Mouse (Mus musculus): ENCODE data around the gene Cd200. TPM values are rescaled to one million over a fixed set of nuclear protein-coding genes. Genes with fewer than 3 reads are reported as not detected.

Gene Cd200
- polyA plus RNA-seq, 1 experiment from 2014 or later, result 0.47 TPM

DNA sequence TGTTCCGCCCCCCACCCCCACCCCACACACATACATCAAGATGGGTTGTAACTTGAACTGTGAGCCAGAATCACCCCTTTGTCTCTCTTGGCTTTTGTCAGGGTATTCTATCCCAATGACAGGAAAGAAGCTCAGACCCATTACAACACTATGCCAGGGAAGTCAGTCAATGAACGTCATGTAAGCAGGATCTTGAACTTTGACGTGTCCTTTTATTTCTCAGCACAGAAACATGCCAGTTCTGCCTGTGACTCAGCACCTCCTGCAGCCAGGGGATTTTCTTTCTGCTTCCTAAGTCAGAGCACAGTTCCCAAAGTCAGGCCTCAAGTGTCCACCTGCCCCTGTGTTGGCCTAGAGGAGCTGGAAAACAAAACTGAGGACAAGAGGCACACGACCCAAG is 31.5 kb downstream of the Cd200 start:
- no peaks in the 10 kb centered on the region for H3K27me3 ChIP-seq
- DNase-seq (ENCODE audit: low read depth, low spot score) (no peak), ATAC-seq (no peak)
- no peak for TF ChIP-seq CTCF (IDR thresholded peaks at IDR 0.05)
- CTCF ChIA-PET, result no interaction called here
- in situ Hi-C loops (cut with MboI; ENCODE audit: low pct_unique_long_range_greater_than_20kb), result no loop called here
- POLR2A ChIA-PET, result no interaction called here

DNA sequence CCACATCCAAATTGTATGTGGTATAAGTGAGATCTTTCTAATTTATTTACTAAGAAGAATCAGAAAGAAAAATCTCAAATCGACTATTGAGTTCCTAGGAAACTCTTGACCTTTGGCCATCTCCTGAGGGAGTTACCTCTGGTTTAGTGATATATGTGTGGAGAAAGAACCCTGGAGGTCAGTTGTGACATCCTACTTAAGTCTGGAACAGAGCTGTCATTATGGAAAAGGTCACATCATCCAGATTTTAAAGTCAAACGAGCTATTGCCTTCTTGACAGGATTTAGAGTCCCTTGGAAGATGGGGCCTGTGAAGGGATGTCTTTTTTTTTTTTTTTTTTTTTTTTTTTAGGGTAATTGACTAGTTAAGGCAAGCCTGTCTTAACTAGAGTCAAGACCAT is 32.0 kb downstream of the Cd200 start:
- in situ Hi-C loops (cut with MboI; ENCODE audit: low pct_unique_long_range_greater_than_20kb), result no loop called here
- ATAC-seq (no peak), DNase-seq (ENCODE audit: low read depth, low spot score) (no peak)
- TF ChIP-seq CTCF (IDR thresholded peaks at IDR 0.05), result no peak
- ChIA-PET CTCF (no interaction called here), POLR2A (interaction anchor here (0.6 kb wide), 1 partner anchor 646 kb away, joined by 4 read pairs; no protein-coding TSS in a partner anchor)
- H3K27me3 ChIP-seq, result no peaks in the 10 kb centered on the region

DNA sequence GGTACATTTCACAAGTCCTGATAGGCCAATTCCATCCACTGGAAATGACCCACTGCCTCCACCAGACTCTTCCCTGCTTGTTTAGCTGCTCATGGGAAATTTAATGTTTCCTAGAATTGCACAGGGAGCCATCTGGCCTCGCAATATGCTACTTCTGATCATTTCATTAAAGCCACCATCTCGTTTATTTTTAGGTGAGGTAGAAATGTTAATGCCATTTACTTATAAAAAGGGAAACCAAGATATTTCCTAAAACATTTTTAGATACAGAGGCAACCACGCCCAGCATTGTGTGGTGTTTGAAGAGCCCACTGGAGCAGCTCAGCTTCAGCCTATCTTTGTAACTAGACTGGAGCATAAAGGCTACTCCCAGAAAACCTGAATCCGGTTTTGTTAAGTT is 32.6 kb downstream of the Cd200 start:
- DNase-seq (ENCODE audit: low read depth, low spot score), result no peak
- in situ Hi-C loops (cut with MboI; ENCODE audit: low pct_unique_long_range_greater_than_20kb), result no loop called here

DNA sequence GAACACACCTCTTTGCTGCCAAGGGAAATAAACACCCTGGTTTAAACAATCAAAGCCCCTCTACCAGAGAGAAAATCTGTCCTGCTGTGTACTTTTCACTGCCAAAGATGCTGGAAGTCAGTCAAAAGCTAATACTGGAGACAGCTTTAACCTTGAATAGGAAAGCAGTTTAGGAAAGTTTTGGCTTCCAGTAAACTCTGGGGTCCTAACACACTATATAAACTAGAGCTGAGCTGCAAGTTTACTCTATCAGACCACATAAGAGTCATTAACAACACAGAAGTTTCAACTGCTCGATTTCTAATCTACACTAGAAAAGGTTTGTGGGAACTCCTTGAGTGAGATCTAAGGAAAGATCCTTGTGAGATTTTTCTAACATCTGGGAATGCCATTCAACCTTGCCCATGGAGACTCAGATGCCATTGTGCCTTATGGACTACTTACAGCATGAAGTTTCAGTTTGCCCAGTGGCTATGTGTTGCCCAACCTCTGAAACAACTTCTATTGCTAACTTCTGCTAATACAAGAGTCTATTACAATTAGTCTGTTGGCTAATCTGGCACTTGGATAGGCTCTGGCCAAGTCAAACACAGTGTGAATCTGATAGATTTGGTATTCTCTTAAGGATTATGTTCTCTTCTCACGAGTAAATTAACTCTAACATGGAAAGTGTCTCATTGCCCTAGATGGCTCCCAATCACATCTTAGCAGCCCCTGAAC is 33.2 kb downstream of the Cd200 start:
- ATAC-seq (no peak), DNase-seq (ENCODE audit: low read depth, low spot score) (no peak)
- no peaks in the 10 kb centered on the region for H3K27me3 ChIP-seq
- ChIA-PET CTCF (no interaction called here), POLR2A (no interaction called here)
- in situ Hi-C loops (cut with MboI; ENCODE audit: low pct_unique_long_range_greater_than_20kb), result no loop called here
- TF ChIP-seq CTCF (IDR thresholded peaks at IDR 0.05), result no peak

More for the DNA sequence above, 32.6 kb downstream of the Cd200 start:
- no peaks in the 10 kb centered on the region for H3K27me3 ChIP-seq
- no peak for ATAC-seq
- ChIA-PET CTCF (no interaction called here), POLR2A (interaction anchor here (0.6 kb wide), 1 partner anchor 647 kb away, joined by 4 read pairs; no protein-coding TSS in a partner anchor)
- no peak for TF ChIP-seq CTCF (IDR thresholded peaks at IDR 0.05)

DNA sequence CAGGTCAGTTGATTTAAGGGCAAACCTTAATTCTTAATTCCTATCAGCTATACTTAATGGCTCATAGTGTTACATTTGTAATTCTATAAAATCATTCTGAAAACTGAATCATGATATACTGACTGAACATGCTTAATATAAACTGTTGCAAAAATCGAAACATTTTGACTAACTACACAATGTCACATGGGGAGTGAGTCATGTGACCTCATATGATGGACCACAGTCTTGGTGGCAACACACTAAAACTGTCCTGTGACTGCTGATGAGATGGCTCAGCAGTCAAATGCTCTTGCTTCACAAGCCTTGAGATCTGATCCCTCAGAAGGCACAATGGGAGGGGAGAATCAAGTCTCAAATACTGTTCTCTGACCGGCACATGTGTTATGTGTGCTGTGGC is 34.8 kb downstream of the Cd200 start:
- no peak for ATAC-seq
- POLR2A ChIA-PET, result no interaction called here
- DNase-seq (ENCODE audit: low read depth, low spot score), result no peak
- in situ Hi-C loops (cut with MboI; ENCODE audit: low pct_unique_long_range_greater_than_20kb), result no loop called here
- CTCF ChIA-PET, result no interaction called here
- no peak for TF ChIP-seq CTCF (IDR thresholded peaks at IDR 0.05)
- H3K27me3 ChIP-seq, result no peaks in the 10 kb centered on the region

DNA sequence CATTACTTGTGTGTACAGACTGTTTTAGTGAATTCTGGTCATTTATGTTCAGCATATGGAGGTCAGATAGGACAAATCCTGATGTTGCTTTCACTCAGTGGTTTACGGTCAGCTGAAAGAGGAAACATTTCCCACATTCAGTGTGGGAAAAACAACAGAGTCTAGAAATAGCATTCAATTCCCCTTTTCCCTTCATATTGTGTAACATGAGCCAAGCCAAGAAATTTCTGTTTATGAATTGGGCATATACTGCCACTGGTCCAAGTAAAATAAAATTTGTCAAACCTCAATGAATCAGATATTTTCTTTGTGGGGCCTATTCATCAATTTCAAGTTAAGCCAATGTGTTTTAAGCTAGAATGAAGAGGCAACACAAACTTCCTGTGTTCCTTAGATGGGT is 37.8 kb downstream of the Cd200 start:
- DNase-seq (ENCODE audit: low read depth, low spot score) (no peak), ATAC-seq (no peak)
- ChIA-PET CTCF (no interaction called here), POLR2A (no interaction called here)
- in situ Hi-C loops (cut with MboI; ENCODE audit: low pct_unique_long_range_greater_than_20kb), result no loop called here
- TF ChIP-seq CTCF (IDR thresholded peaks at IDR 0.05), result no peak
- no peaks in the 10 kb centered on the region for H3K27me3 ChIP-seq

DNA sequence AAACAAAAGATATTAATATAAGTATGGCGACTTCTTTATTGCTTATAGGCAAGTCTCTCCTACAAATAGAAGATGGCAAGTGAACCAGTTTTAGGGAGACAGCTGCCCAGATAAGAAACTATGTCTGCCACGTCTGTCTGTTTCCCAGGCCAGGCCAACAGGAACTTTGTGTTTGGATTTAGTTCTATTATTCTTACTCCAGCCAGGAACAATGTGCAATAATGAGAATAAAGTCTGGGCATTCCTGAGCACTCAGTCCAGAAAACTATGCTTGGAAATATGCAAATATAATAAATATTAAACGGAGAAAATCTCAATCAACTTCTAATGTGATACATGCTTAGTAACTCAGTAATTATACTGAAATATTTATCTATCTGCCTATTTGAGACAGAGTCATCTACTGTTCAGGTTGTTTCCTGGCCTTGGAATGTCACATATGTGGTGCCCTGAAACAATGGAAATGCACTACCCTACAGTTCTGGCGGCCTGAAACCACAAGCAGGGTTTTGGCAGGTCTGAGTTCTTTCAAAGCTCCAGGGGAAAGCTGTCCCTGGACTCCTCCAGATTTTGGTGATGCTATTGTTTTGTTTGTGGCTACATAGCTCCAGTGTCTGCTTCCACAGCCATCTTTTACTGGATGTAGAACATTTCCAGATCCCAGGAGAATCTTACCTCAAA is 39.4 kb downstream of the Cd200 start:
- ATAC-seq (no peak), DNase-seq (ENCODE audit: low read depth, low spot score) (no peak)
- POLR2A ChIA-PET, result no interaction called here
- H3K27me3 ChIP-seq, result no peaks in the 10 kb centered on the region
- CTCF ChIA-PET, result no interaction called here
- in situ Hi-C loops (cut with MboI; ENCODE audit: low pct_unique_long_range_greater_than_20kb), result no loop called here
- no peak for TF ChIP-seq CTCF (IDR thresholded peaks at IDR 0.05)

DNA sequence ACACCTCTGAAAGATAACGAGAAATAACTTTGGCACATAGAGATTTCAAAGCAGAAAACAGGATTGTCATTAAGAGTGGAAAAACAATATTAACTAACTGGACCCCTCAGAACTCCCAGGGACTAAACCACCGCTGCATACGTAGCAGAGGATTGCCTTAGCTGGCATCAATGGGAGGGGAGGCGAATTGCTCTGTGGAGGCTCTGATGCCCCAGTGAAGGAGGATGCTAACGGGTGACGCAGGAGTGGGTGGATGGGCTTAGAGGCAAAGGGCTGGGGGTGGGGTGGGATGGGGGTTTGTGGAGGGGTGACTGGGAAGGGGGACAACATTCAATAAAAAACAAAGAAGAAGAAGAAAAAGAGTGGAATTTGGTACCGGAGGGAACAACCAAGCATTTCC is 42.7 kb downstream of the Cd200 start:
- TF ChIP-seq CTCF (IDR thresholded peaks at IDR 0.05), result no peak
- no peak for DNase-seq (ENCODE audit: low read depth, low spot score)
- no peak for ATAC-seq
- in situ Hi-C loops (cut with MboI; ENCODE audit: low pct_unique_long_range_greater_than_20kb), result no loop called here
- CTCF ChIA-PET, result no interaction called here
- H3K27me3 ChIP-seq, result no peaks in the 10 kb centered on the region
- POLR2A ChIA-PET, result no interaction called here

DNA sequence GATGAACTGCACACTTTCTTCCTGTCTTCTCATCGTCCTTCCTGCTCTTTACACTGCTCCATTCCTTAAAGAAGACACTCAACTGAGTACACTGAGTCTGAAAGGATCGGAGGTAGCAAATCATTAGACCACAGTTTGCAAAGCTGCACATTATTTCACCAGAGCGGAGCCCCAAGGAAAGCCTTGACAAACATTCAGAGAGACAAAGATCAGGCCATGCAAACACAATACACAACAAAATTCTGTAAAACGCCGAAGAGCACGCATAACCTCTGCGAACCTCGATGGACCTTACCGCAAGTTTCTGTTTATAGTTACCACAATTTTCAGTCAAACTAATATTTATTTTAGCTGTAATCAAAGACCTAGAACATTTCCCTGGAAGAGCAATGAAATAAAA is 43.5 kb downstream of the Cd200 start:
- in situ Hi-C loops (cut with MboI; ENCODE audit: low pct_unique_long_range_greater_than_20kb), result no loop called here
- no peaks in the 10 kb centered on the region for H3K27me3 ChIP-seq
- POLR2A ChIA-PET, result no interaction called here
- CTCF ChIA-PET, result no interaction called here
- DNase-seq (ENCODE audit: low read depth, low spot score), result no peak
- TF ChIP-seq CTCF (IDR thresholded peaks at IDR 0.05), result no peak
- ATAC-seq, result no peak

DNA sequence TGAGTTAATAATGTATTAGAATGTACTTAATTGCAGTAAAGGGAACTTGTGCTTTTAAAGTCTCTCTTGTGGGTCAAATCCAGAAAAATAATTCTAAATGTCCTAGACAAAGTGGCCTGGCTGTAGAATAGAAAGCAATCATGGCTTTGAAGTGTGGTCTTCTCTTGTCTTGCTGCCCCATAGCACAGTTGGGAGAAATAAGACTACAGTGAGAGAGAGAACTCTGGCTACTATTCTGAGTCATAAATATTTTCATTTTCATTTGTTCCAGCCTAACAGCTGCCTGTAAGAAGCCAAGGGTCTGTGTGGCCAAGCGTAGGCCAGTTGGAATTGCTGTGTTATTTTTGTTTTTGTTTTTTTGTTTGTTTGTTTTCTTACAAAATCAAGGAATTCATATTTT is 44.2 kb downstream of the Cd200 start:
- in situ Hi-C loops (cut with MboI; ENCODE audit: low pct_unique_long_range_greater_than_20kb), result no loop called here
- DNase-seq (ENCODE audit: low read depth, low spot score) (no peak), ATAC-seq (no peak)
- POLR2A ChIA-PET, result no interaction called here
- TF ChIP-seq CTCF (IDR thresholded peaks at IDR 0.05), result no peak
- H3K27me3 ChIP-seq, result no peaks in the 10 kb centered on the region
- CTCF ChIA-PET, result no interaction called here

DNA sequence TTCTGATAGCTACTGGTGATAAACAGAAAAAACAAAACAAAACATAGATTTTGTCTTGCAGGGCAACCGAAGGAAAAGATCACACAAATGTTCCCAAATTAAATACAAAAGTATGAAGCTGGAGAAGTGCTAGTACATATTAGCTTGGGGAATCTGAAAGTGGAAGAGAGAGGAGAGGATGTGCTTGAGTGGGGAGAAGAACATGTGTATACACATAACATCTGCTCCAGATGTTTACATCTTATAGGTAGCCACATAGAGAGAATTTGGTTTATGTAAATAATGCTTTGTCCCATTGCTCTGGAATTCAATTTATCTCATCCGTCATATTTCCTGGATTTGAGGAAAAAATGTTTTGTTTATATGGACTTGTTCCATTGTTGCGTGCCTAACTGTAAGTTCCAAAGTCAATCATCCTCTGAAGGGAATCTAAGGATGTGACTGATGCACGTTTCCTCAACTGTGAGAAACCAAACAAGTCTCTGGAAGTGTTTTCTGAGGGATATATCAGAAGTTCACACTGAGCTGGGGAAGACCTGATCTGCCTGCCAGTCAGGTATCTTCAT is 45.3 kb downstream of the Cd200 start:
- in situ Hi-C loops (cut with MboI; ENCODE audit: low pct_unique_long_range_greater_than_20kb), result no loop called here
- TF ChIP-seq CTCF (IDR thresholded peaks at IDR 0.05), result no peak
- H3K27me3 ChIP-seq, result no peaks in the 10 kb centered on the region
- no peak for ATAC-seq
- ChIA-PET POLR2A (no interaction called here), CTCF (no interaction called here)
- no peak for DNase-seq (ENCODE audit: low read depth, low spot score)
